Mouse (Mus musculus) liver, embryonic 13.5 days (tissue): ENCODE data around the gene Sbk3. TPM values are rescaled to one million over a fixed set of nuclear protein-coding genes. Genes with fewer than 3 reads are reported as not detected.
"Not testable (repeated sequence)": the region's sequence is repeated elsewhere in the genome, so short reads cannot be mapped to it uniquely, and the experiment has no call there.

Experiments used
- ATAC-seq: fragments of 200-750 bp; cut with Nextera tagmentation; 2 replicates; pipeline ENCODE4 v1.8.0; 2017; ENCODE audit warnings: low read depth, mild to moderate bottlenecking, moderate number of reproducible peaks, moderate library complexity
- DNase-seq: peaks from one replicate; pipeline ENCODE4 v3.0.0; 2022
- H3K27ac ChIP-seq: fragments of 300-500 bp; sonication (generic); 2 replicates; pipeline ENCODE4 v1.5.1; 2015; ENCODE audit warnings: moderate library complexity, mild to moderate bottlenecking, inconsistent platforms
- H3K27me3 ChIP-seq: fragments of 300-500 bp; sonication (generic); 2 replicates; pipeline ENCODE4 v1.6.1; 2015; ENCODE audit warnings: mild to moderate bottlenecking, inconsistent platforms
- H3K36me3 ChIP-seq: fragments of 300-500 bp; sonication (generic); 2 replicates; pipeline ENCODE4 v1.6.1; 2015; ENCODE audit warnings: mild to moderate bottlenecking, inconsistent platforms
- H3K4me1 ChIP-seq: fragments of 300-500 bp; sonication (generic); replicated peaks from 2 replicates; pipeline ENCODE4 v1.6.1; 2015; ENCODE audit warnings: inconsistent platforms
- H3K4me2 ChIP-seq: fragments of 300-500 bp; sonication (generic); 2 replicates; pipeline ENCODE4 v1.6.1; 2015; ENCODE audit warnings: inconsistent platforms, mild to moderate bottlenecking, moderate library complexity
- H3K4me3 ChIP-seq: fragments of 300-500 bp; sonication (generic); replicated peaks from 2 replicates; pipeline ENCODE4 v1.5.1; 2015; ENCODE audit warnings: mild to moderate bottlenecking, inconsistent platforms
- H3K9ac ChIP-seq: fragments of 300-500 bp; sonication (generic); 2 replicates; pipeline ENCODE4 v1.6.1; 2015; ENCODE audit warnings: mild to moderate bottlenecking, inconsistent platforms
- H3K9me3 ChIP-seq: fragments of 300-500 bp; sonication (generic); replicated peaks from 2 replicates; pipeline ENCODE4 v1.6.1; 2016; ENCODE audit warnings: inconsistent platforms
- whole genome bisulfite sequencing: fragments of 180-500 bp; shearing (Covaris S2); methylation state at CpG from one replicate; pipeline ENCODE4 v1.1.7; 2015; ENCODE audit not compliant: insufficient replicate concordance; 5-methylcytosine and 5-hydroxymethylcytosine counted together
- polyA plus RNA-seq: library from polyadenylated mRNA; unstranded; fragments of >200 nt; fragmentation: Nextera tagmentation; extraction: Ambion mirVana; gene quantifications from 2 replicates; pipeline ENCODE4 v1.2.1, GENCODE M21; 2015

The Sbk3 gene
- polyA plus RNA-seq = not detected in 2 replicates

GRCm38 (mm10) chr7:4971068-4971467 is at the start of gene Sbk3:
TSS of gene Sbk3 (minus strand) at chr7:4971168.
- Histone ChIP-seq H3K4me1 (no peaks in the 10 kb centered on the region), H3K4me2 (no peak within 1 kb of the TSS), H3K9ac (no peak within 1 kb of the TSS), H3K27me3 (peaks cover 11% of the 10 kb centered on the region; the same call in 1 of the 2 replicates), H3K4me3 (no peak within 1 kb of the TSS), H3K36me3 (no peaks in the 10 kb centered on the region), H3K9me3 (no peaks in the 10 kb centered on the region), H3K27ac (no peak within 1 kb of the TSS)
- WGBS = 18% methylated on average over 6 of the region's 6 CpGs
- ATAC-seq = no peak
- no peak for DNase-seq

- WGBS = 0% methylated on average over 15 of the region's 15 CpGs
- H3K9me3 ChIP-seq = peaks cover 4% of the 10 kb centered on the region; the same call in 1 of the 2 replicates
- H3K4me3 ChIP-seq = peak overlapping the region; percentile 90
- peak overlapping the region; percentile 72 for H3K4me2 ChIP-seq
- ATAC-seq (peak; percentile 2; the same call in 1 of the 2 replicates), DNase-seq (no peak)
- peak overlapping the region; percentile 96 for H3K27ac ChIP-seq
- peaks cover 47% of the 10 kb centered on the region for H3K4me1 ChIP-seq
- H3K27me3 ChIP-seq = no peaks in the 10 kb centered on the region
- peaks cover 57% of the 10 kb centered on the region for H3K36me3 ChIP-seq
- peak overlapping the region; percentile 97 for H3K9ac ChIP-seq
These were observed 49.7 kb upstream of the Sbk3 start for GRCm38 (mm10) chr7:5020685-5021084.

- WGBS = under 1% methylated on average over 49 of the region's 49 CpGs
- peak within 1 kb of the TSS; percentile 72 for H3K4me2 ChIP-seq
- H3K36me3 ChIP-seq = peaks cover 51% of the 10 kb centered on the region
These were observed 49.2 kb upstream of the Sbk3 start, which contains the start of the genes Zfp865 and Ccdc106 for GRCm38 (mm10) chr7:5020000-5020681. TSS of gene Zfp865 (plus strand) at chr7:5020376. TSS of gene Ccdc106 (plus strand) at chr7:5020553.

GRCm38 (mm10) chr7:5019576-5019975 is 48.6 kb upstream of the Sbk3 start:
- Histone ChIP-seq H3K4me1 (peaks cover 49% of the 10 kb centered on the region), H3K27ac (peak overlapping the region; percentile 96), H3K36me3 (peaks cover 46% of the 10 kb centered on the region), H3K4me3 (peak overlapping the region; percentile 90), H3K4me2 (peak overlapping the region; percentile 72), H3K9ac (peak overlapping the region; percentile 97)
- not testable (repeated sequence) for ATAC-seq, H3K9me3 ChIP-seq, H3K27me3 ChIP-seq, DNase-seq
- 25% methylated on average over 8 of the region's 8 CpGs for WGBS

More at GRCm38 (mm10) chr7:5020000-5020681, 49.2 kb upstream of the Sbk3 start, which contains the start of the genes Zfp865 and Ccdc106:
- Histone ChIP-seq H3K27ac (peak within 1 kb of the TSS; percentile 96), H3K27me3 (no peaks in the 10 kb centered on the region), H3K9me3 (peaks cover 4% of the 10 kb centered on the region; the same call in 1 of the 2 replicates), H3K4me1 (peaks cover 49% of the 10 kb centered on the region), H3K9ac (peak within 1 kb of the TSS; percentile 97), H3K4me3 (peak within 1 kb of the TSS; percentile 90)
- ATAC-seq = peak; percentile 86
- peak; percentile 98 for DNase-seq

GRCm38 (mm10) chr7:5017931-5018330 is 47.0 kb upstream of the Sbk3 start:
- DNase-seq (no peak), ATAC-seq (no peak)
- Histone ChIP-seq H3K4me2 (no peak overlapping the region), H3K27ac (no peak overlapping the region), H3K9ac (no peak overlapping the region), H3K9me3 (peaks cover 4% of the 10 kb centered on the region; the same call in 1 of the 2 replicates), H3K27me3 (no peaks in the 10 kb centered on the region), H3K36me3 (peaks cover 32% of the 10 kb centered on the region), H3K4me3 (no peak overlapping the region), H3K4me1 (peaks cover 60% of the 10 kb centered on the region)
- 92% methylated on average over 21 of the region's 21 CpGs for WGBS

GRCm38 (mm10) chr7:5017352-5017751 is 46.4 kb upstream of the Sbk3 start:
- ATAC-seq = no peak
- WGBS = 85% methylated on average over 16 of the region's 16 CpGs
- H3K4me1 ChIP-seq = peaks cover 59% of the 10 kb centered on the region

GRCm38 (mm10) chr7:5016920-5017319 is 46.0 kb upstream of the Sbk3 start:
- no peak overlapping the region for H3K4me3 ChIP-seq
- H3K27ac ChIP-seq = no peak overlapping the region
- 89% methylated on average over 2 of the region's 2 CpGs for WGBS
- DNase-seq (no peak), ATAC-seq (no peak)
- H3K9me3 ChIP-seq = peaks cover 4% of the 10 kb centered on the region; the same call in 1 of the 2 replicates
- peaks cover 55% of the 10 kb centered on the region for H3K4me1 ChIP-seq
- no peak overlapping the region for H3K9ac ChIP-seq
- H3K27me3 ChIP-seq = no peaks in the 10 kb centered on the region
- peaks cover 32% of the 10 kb centered on the region for H3K36me3 ChIP-seq
- no peak overlapping the region for H3K4me2 ChIP-seq

More at GRCm38 (mm10) chr7:5017352-5017751, 46.4 kb upstream of the Sbk3 start:
- no peak for DNase-seq
- H3K9ac ChIP-seq = no peak overlapping the region
- H3K4me2 ChIP-seq = no peak overlapping the region
- peaks cover 4% of the 10 kb centered on the region; the same call in 1 of the 2 replicates for H3K9me3 ChIP-seq
- H3K36me3 ChIP-seq = peaks cover 32% of the 10 kb centered on the region
- H3K27me3 ChIP-seq = no peaks in the 10 kb centered on the region
- H3K4me3 ChIP-seq = no peak overlapping the region
- no peak overlapping the region for H3K27ac ChIP-seq

- peaks cover 36% of the 10 kb centered on the region for H3K36me3 ChIP-seq
- H3K27me3 ChIP-seq = no peaks in the 10 kb centered on the region
- H3K4me1 ChIP-seq = peaks cover 46% of the 10 kb centered on the region
- peak overlapping the region; percentile 98 for H3K27ac ChIP-seq
- DNase-seq (no peak), ATAC-seq (no peak)
- H3K4me3 ChIP-seq = peak overlapping the region; percentile 80
- WGBS = 43% methylated on average over 3 of the region's 3 CpGs
- H3K9me3 ChIP-seq = peaks cover 4% of the 10 kb centered on the region; the same call in 1 of the 2 replicates
- H3K9ac ChIP-seq = peak overlapping the region; percentile 85
- peak overlapping the region; percentile 88 for H3K4me2 ChIP-seq
These were observed 45.1 kb upstream of the Sbk3 start for GRCm38 (mm10) chr7:5016057-5016456.

- Histone ChIP-seq H3K9ac (peak within 1 kb of the TSS; percentile 85), H3K27me3 (no peaks in the 10 kb centered on the region), H3K9me3 (peaks cover 4% of the 10 kb centered on the region; the same call in 1 of the 2 replicates), H3K4me3 (peak within 1 kb of the TSS; percentile 80), H3K27ac (peak within 1 kb of the TSS; percentile 98), H3K4me1 (peaks cover 41% of the 10 kb centered on the region), H3K36me3 (peaks cover 43% of the 10 kb centered on the region), H3K4me2 (peak within 1 kb of the TSS; percentile 88)
- ATAC-seq (peak; percentile 74), DNase-seq (peak; percentile 85)
- WGBS = under 1% methylated on average over 71 of the region's 76 CpGs
These were observed 44.4 kb upstream of the Sbk3 start, which contains the start of gene Gm44973 for GRCm38 (mm10) chr7:5015118-5016001. TSS of gene Gm44973 (plus strand) at chr7:5015496.

- peaks cover 39% of the 10 kb centered on the region for H3K4me1 ChIP-seq
- peaks cover 52% of the 10 kb centered on the region for H3K36me3 ChIP-seq
These were observed 43.5 kb upstream of the Sbk3 start, which contains the start of the genes Zfp524 and Fiz1 for GRCm38 (mm10) chr7:5014251-5015117. TSS of gene Zfp524 (plus strand) at chr7:5014415. TSS of gene Fiz1 (minus strand) at chr7:5014697.

More at GRCm38 (mm10) chr7:5014251-5015117, 43.5 kb upstream of the Sbk3 start, which contains the start of the genes Zfp524 and Fiz1:
- DNase-seq (peak; percentile 93), ATAC-seq (peak; percentile 74)
- Histone ChIP-seq H3K9ac (peak within 1 kb of the TSS; percentile 85), H3K27ac (peak within 1 kb of the TSS; percentile 98), H3K4me3 (peak within 1 kb of the TSS; percentile 80), H3K4me2 (peak within 1 kb of the TSS; percentile 88), H3K9me3 (peaks cover 4% of the 10 kb centered on the region; the same call in 1 of the 2 replicates), H3K27me3 (no peaks in the 10 kb centered on the region)
- WGBS = under 1% methylated on average over 42 of the region's 42 CpGs
